Mouse (Mus musculus) natural killer cell, adult 2 months (primary cell): Measurements from ENCODE around the gene Ifit3.
"Not testable (repeated sequence)": the region's sequence is repeated elsewhere in the genome, so short reads cannot be mapped to it uniquely, and the experiment has no call there.

Experiments
- DNase-seq, 2 experiments: peaks; one replicate each; pipeline ENCODE4 v3.0.0; 2022; ENCODE audit warnings: low spot score in 2 of 2

Gene Ifit3

GRCm38 (mm10) chr19:34583126-34583766 is at the start of gene Ifit3:
Gene Ifit3 (plus strand): TSS chr19:34583531.
- not testable (repeated sequence) for DNase-seq

- no peak for DNase-seq
These were observed 43.9 kb upstream of the Ifit3 start for GRCm38 (mm10) chr19:34539422-34539821.

- DNase-seq: no peak
These were observed 37.1 kb upstream of the Ifit3 start for GRCm38 (mm10) chr19:34546211-34546610.

DNA sequence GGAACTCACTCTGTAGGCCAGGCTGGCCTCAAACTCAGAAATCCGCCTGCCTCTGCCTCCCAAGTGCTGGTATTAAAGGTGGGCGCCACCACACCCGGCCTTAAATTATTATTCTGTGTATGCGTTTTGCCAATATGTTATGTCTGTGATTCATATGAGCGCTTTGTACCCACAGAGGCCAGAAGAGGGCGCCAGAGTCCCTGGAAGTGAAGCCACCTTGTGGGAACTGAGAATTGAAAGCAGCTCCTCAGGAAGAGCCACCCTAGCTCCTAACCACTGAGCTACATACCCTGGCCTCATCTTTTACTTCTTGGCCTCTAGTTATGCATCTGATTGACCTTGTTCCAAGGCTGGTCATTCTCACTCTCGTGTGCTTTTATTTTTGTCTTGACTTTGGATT is 35.4 kb upstream of the Ifit3 start:
- DNase-seq: peak; percentile 81 to 85

GRCm38 (mm10) chr19:34550205-34550533 is 33.2 kb upstream of the Ifit3 start:
- no peak for DNase-seq

DNA sequence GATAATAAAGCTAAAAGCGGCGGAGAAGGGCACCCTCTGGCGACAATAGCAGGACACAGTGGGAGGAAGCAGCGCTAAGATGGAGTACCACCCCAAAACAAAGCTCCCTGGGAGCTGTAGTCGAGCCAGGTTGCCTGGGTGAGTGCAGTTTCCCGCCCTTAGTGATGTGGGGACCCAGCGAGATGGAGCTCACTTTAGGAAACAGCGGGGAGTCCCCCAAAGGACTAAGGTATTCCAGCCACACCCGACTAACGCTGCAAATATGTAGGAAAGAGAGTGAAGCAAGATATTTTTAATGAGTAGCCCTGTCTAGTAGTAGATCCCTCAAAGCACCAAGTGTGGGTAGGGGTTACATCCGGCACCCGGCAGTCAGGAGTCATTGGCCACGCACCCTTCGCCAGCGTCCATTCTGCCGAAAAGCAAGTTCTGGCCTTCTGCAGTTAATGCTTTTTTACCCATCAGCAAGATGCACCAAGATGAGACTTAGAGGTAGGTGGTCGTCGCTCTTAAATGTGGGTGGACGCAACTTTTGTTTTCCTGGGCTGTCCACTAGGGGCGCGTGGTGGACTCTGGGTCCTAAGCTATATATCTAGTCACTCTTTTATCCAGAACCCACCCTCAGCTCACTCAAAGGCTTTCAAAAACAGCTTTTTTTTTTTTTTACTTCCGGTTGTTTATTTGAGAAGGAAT is 32.7 kb upstream of the Ifit3 start, which contains the start of gene Ifit2:
Ifit2 (plus strand) TSS at position 161 of the 690 bp plus-strand sequence.
- peak; percentile 52 to 69 for DNase-seq

DNA sequence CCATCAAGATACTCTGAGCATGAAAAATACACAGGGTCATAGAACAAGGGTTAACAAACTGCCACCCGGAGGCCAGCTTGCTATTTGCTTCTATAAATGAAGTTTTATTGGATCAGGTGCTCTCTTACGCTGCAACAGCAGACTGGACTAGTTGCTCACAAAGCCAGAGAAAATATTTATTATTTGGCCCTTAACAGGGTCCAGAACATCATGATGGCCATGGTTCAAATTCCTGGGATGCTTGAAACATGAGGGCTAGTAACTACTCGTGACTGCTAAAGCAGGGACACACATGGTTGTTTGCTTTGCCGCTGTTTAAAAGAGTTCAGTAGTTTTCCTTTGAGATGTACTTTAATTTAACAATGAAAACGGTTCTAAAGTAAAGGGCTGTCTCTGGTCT is 31.4 kb upstream of the Ifit3 start:
- no peak for DNase-seq

DNA sequence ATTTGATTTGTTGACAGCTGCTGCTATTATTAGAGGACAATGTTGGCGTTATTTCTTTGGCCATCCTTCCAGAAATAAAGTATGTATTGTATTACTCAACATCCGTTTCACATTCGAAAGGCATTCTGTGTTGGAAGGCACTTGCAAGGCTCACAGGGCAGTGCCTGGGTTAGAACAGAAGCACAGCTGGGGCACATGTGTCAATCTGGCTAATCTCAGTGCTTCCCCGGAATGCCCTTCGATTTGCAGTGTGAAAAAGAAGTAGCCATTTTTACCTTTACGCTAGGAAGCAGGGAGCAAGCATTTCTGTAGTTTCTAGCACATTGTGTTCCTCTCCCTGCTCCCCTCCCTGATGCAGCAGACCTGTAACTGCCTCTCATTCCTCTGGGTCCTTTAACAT is 30.3 kb upstream of the Ifit3 start:
- no peak for DNase-seq

- no peak for DNase-seq
These were observed 29.8 kb upstream of the Ifit3 start for GRCm38 (mm10) chr19:34553522-34553921.

DNA sequence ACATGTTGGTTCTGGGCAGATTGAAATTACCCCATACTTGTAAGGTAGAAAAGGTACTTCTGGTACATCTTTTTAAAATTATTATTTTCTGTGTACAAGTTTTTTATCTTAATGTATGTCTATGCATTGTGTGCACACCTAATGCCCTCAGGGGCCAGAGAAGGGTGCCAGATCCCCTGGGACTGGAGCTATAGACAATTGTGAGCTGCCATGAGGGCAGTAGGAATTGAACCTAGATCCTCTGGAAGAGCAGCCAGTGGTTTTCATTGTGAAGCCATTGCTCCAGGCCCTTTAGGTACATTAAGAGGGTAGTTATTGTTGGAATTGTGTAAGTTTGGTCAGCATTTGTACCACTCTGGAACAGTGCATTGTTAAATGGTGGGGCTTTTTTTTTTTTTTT is 29.3 kb upstream of the Ifit3 start:
- DNase-seq: no peak

- no peak for DNase-seq
These were observed 26.7 kb upstream of the Ifit3 start for GRCm38 (mm10) chr19:34556621-34557020.

DNA sequence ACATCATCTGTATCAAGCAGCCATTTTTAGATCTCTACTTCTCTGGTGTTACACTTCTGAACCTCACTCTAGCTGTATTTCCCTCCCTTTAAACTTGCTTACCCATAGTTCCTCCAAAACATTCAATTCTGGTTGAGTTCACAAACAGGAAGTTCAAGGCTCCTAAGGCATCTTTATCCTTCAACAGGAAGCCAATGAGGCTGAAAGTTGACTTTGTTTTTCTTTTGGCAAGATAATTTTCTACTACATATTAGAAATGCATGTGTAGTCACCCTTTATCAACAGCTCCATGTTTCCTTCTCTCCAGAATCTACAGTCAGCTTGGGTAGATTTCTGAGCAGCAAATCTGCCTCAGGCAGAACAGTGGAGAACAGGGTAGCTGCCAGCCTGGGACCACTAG is 20.8 kb upstream of the Ifit3 start:
- DNase-seq: no peak

DNA sequence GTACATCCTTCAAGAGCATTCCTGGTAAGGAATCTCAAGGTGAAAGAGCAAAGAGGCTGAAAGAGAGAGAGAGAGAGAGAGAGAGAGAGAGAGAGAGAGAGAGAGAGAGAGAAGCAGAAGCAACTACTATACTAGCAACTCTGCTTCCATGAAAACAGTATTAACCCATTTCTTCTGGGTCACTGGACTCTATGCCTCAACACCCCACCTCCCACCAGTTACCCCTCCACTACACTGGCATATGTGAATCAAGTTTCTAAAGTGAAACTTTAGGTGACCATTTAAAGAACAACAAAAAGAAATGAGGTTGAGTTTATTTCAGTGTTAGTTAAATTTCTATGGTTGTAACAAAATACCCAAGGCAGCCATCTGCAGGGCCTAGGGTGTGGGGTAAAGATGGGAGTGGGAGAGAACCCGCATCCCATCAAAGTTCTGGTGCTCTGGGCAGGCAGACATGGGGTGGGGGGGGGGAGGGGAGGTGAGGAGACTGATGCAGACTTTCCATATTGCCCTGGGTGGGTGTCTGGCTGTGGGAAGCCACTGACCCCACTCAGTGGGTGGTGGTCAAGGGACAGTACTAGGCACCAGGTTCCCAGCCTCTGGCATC is 17.1 kb upstream of the Ifit3 start:
- DNase-seq: no peak

- no peak for DNase-seq
These were observed 14.1 kb upstream of the Ifit3 start for GRCm38 (mm10) chr19:34568988-34569895.

DNA sequence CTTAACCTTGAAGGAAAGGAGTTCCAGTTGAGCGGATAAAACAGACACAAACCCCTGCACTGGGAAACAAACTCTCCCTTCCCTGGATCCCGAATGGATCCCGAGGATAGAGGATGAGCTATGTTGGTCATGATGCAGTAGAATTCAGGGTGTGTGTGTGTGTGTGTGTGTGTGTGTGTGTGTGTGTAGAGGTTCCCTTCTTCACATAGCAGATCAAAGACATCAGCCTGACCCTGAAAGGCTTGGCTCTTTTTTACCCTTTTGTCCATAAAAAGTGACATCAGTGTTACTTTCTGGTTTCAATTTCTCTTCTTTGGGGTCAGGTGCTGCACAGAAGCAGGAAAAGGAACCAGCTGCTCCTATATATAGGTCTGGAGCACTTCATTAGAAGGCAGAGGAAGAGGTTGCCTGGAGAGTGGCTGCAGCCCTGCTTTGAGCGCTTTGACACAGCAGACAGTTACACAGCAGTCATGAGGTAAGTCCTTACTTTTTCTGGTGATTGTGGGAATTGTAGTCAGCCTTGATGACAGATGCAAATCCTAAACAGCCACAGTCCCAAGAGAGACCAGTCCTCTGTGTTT is 13.3 kb upstream of the Ifit3 start:
- peak in 1 of 2 experiments; percentile 8 for DNase-seq

DNA sequence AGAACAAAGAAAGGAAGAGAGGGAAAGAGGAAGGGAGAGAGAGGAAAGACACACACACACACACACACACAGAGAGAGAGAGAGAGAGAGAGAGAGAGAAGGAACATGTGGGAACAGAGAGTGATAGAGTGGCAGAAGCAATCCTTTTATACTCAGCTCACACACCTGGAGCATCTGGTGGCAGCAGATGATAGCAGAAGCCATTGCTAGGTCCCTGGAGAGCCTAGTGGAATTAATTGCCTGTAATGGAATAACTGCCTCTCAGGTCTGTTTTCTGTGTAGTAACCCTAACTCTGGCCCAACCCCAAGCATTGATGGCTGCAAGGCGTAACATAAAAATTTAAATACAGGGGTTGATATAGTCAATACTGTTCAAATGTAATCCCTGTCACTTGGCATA is 12.3 kb upstream of the Ifit3 start:
- DNase-seq: no peak

DNA sequence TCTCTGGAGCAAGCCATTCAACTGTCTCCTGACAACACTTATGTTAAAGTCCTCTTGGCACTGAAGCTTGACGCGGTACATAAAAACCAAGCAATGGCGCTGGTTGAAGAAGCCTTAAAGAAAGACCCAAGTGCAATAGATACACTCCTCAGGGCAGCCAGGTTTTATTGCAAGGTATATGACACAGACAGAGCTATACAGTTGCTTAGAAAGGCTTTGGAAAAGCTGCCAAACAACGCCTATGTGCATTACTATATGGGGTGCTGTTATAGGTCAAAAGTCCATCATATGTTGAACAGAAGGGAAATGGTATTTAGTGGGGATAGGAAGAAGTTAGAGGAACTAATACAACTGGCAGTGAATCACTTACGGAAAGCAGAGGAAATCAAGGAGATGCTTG is 9.7 kb upstream of the Ifit3 start:
- no peak for DNase-seq

- DNase-seq: no peak
These were observed 6.2 kb upstream of the Ifit3 start for GRCm38 (mm10) chr19:34577121-34577520.

GRCm38 (mm10) chr19:34582696-34583095 is 635 bp upstream of the Ifit3 start:
- DNase-seq: peak in 1 of 2 experiments; percentile 25

- not testable (repeated sequence) for DNase-seq
These were observed 2.6 kb downstream of the Ifit3 start for GRCm38 (mm10) chr19:34585740-34586458.
